Mouse (Mus musculus): ENCODE data around the gene Tiparp.

The Tiparp gene

GRCm38 (mm10) chr3:65529471-65530215 is 1.4 kb downstream of the Tiparp start:
- DNase-seq (ENCODE audit: low spot score): peak; percentile 20

GRCm38 (mm10) chr3:65533014-65533413 is 4.8 kb downstream of the Tiparp start:
- DNase-seq (ENCODE audit: low spot score): no peak

GRCm38 (mm10) chr3:65533598-65533997 is 5.4 kb downstream of the Tiparp start:
- DNase-seq (ENCODE audit: low spot score): no peak

- DNase-seq (ENCODE audit: low spot score): no peak
These were observed 6.3 kb downstream of the Tiparp start for GRCm38 (mm10) chr3:65534488-65534887.

- DNase-seq (ENCODE audit: low spot score): no peak
These were observed 7.0 kb downstream of the Tiparp start for GRCm38 (mm10) chr3:65535087-65535761.

GRCm38 (mm10) chr3:65537288-65537687 is 9.1 kb downstream of the Tiparp start:
- DNase-seq (ENCODE audit: low spot score): no peak

GRCm38 (mm10) chr3:65540906-65541551 is 12.8 kb downstream of the Tiparp start:
- DNase-seq (ENCODE audit: low spot score): no peak

GRCm38 (mm10) chr3:65541552-65541935 is 13.3 kb downstream of the Tiparp start:
- DNase-seq (ENCODE audit: low spot score): no peak

- DNase-seq (ENCODE audit: low spot score): no peak
These were observed 21.6 kb downstream of the Tiparp start for GRCm38 (mm10) chr3:65549785-65550184.

GRCm38 (mm10) chr3:65551065-65551464 is 22.9 kb downstream of the Tiparp start:
- no peak for DNase-seq (ENCODE audit: low spot score)

- no peak for DNase-seq (ENCODE audit: low spot score)
These were observed 26.4 kb downstream of the Tiparp start for GRCm38 (mm10) chr3:65554633-65555032.

GRCm38 (mm10) chr3:65558679-65559078 is 30.5 kb downstream of the Tiparp start:
- DNase-seq (ENCODE audit: low spot score): no peak

- no peak for DNase-seq (ENCODE audit: low spot score)
These were observed 34.0 kb downstream of the Tiparp start for GRCm38 (mm10) chr3:65562212-65562611.

GRCm38 (mm10) chr3:65562694-65563093 is 34.5 kb downstream of the Tiparp start:
- DNase-seq (ENCODE audit: low spot score): no peak

- DNase-seq (ENCODE audit: low spot score): no peak
These were observed 35.9 kb downstream of the Tiparp start for GRCm38 (mm10) chr3:65563926-65564624.

- no peak for DNase-seq (ENCODE audit: low spot score)
These were observed 37.6 kb downstream of the Tiparp start for GRCm38 (mm10) chr3:65565632-65566300.

GRCm38 (mm10) chr3:65569941-65570340 is 41.7 kb downstream of the Tiparp start:
- DNase-seq (ENCODE audit: low spot score): no peak

- DNase-seq (ENCODE audit: low spot score): no peak
These were observed 45.3 kb downstream of the Tiparp start for GRCm38 (mm10) chr3:65573516-65573915.

- no peak for DNase-seq (ENCODE audit: low spot score)
These were observed 49.4 kb downstream of the Tiparp start for GRCm38 (mm10) chr3:65577602-65578001.

GRCm38 (mm10) chr3:65579260-65579921 is 51.2 kb downstream of the Tiparp start:
- DNase-seq (ENCODE audit: low spot score): no peak

GRCm38 (mm10) chr3:65581596-65581995 is 53.4 kb downstream of the Tiparp start:
- DNase-seq (ENCODE audit: low spot score): no peak
